Mouse (Mus musculus) MEL (cell line): ENCODE measurements at regions not wholly inside any gene's neighbourhood (a gene's known extent, or its start where the extent isn't known, plus 50 kb on each side); places are given as distances from the start of the nearest gene placed in this dataset.

Experiments used
- CHD2 ChIP-seq: IDR thresholded peaks from 2 replicates; pipeline ENCODE4 v1.6.1; 2011; ENCODE audit warnings: low read length, improper control_type of control experiment
- CTCF ChIP-seq, 3 experiments: IDR thresholded peaks in 2 of 3; conservative IDR thresholded peaks in 1 of 3; 2 replicates each; pipeline ENCODE4 v1.5.1; 2011 to 2012; ENCODE audit warnings: low read length in 3 of 3, low read depth in 2 of 3, mild to moderate bottlenecking in 2 of 3, improper control_type of control experiment in 1 of 3, inconsistent platforms in 1 of 3, mixed read lengths in 1 of 3, moderate library complexity in 1 of 3; ENCODE audit not compliant: control insufficient read depth in 1 of 3, insufficient read depth in 1 of 3, poor library complexity in 1 of 3, severe bottlenecking in 1 of 3
- MEF2A ChIP-seq: IDR thresholded peaks from 2 replicates; pipeline ENCODE4 v1.6.1; 2014; ENCODE audit warnings: low read depth, mild to moderate bottlenecking, inconsistent platforms, low read length, improper control_type of control experiment; ENCODE audit not compliant: poor library complexity, insufficient replicate concordance, severe bottlenecking; ENCODE audit errors: extremely low read depth
- POLR2A ChIP-seq, 2 experiments: IDR thresholded peaks; 2 replicates each; pipeline ENCODE4 v1.6.1; 2011 to 2012; ENCODE audit warnings: low read length in 2 of 2, mild to moderate bottlenecking in 2 of 2, control low read depth in 1 of 2, improper control_type of control experiment in 1 of 2, low read depth in 1 of 2, moderate library complexity in 1 of 2; ENCODE audit not compliant: control insufficient read depth in 1 of 2, insufficient read depth in 1 of 2, poor library complexity in 1 of 2
- SMC3 ChIP-seq: IDR thresholded peaks from 2 replicates; pipeline ENCODE4 v1.6.1; 2011; ENCODE audit warnings: low read depth, low read length, improper control_type of control experiment
- USF1 ChIP-seq: IDR thresholded peaks from 2 replicates; pipeline ENCODE4 v1.6.1; 2014; ENCODE audit warnings: low read depth, mild to moderate bottlenecking, inconsistent platforms, low read length, improper control_type of control experiment, moderate library complexity

DNA sequence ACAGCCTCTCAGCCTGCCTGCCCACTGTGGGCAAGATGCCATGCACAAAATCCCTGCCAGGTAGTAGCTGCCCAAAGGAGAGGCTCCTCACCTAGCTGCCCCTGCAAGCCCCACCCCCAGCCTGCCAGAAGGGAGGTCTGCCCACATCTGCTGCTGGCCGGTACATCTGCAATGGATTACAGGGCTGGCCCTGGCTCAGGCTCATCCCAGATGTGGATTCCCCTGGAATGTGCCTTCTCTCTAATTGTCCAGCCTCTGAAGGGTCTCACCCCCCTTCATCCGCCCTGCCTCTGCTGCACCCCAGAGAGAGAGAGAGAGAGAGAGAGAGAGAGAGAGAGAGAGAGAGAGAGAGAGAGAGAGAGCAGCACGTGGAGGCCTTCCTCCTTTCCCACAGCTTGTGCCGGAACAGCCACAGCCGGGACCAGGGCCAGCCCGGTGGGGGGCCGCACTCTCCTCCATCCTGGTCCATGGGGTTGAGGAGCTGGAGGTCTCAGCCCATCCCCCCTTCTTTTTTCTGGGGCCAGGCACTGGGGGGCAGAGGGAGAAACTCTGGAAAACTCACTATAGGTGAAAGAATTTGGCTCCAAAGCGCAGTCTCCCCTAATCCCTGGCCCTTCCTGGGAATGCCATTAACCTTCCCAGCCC lies 161.2 kb upstream of the Tmem28 start:
- TF ChIP-seq POLR2A (IDR thresholded peaks at IDR 0.05; ENCODE audit: control insufficient read depth in 1 of 2, insufficient read depth in 1 of 2, low read depth in 1 of 2, low read length in 2 of 2, poor library complexity in 1 of 2) (no peak), SMC3 (no peak), USF1 (no peak), CHD2 (no peak), MEF2A (no peak), CTCF (IDR thresholded peaks at IDR 0.05 in 2 of 3, conservative IDR thresholded peaks at IDR 0.05 in 1 of 3; ENCODE audit: control insufficient read depth in 1 of 3, insufficient read depth in 1 of 3, low read depth in 2 of 3, low read length in 3 of 3, poor library complexity in 1 of 3, severe bottlenecking in 1 of 3) (no peak)
